7 mouse cellular contexts compared by ENCODE assay signal in the genomic region with DNA sequence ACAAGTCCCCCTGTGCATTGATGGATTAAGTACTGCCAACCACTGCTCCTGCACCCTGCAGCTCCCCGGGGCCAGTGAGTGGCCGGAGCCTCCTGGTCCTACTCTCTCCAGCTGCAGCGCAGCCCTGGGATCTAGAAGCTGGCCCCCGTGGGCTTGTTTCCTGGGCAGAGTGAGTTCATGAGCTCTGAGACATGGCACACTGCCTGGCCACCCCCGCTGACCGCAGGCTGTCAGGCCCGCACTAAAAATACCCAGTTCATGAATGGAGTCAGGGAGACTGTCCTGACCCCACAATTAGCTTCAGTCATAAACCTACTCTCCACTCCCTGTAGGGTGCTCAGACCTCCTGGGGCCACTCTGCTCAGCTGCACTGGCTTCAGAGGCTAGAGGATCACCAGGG.
DNase-seq lines count a peak whose midpoint lies in the region; ATAC-seq and TF ChIP-seq lines count a peak whose summit lies in the region.

No protein-coding gene starts in this region.

- H3K4me1 ChIP-seq in neural tube, embryonic 13.5 days (replicated peaks), result peaks cover 38% of the 10 kb centered on the region
- H3K4me1 ChIP-seq in neural tube, embryonic 15.5 days, result peaks cover 29% of the 10 kb centered on the region
- H3K4me1 ChIP-seq in embryonic facial prominence, embryonic 10.5 days, result peaks cover 71% of the 10 kb centered on the region
- H3K4me1 ChIP-seq in hindbrain, postnatal 0 days (ENCODE audit: insufficient read depth, low read length), result peaks cover 16% of the 10 kb centered on the region
- peaks cover 72% of the 10 kb centered on the region for H3K4me1 ChIP-seq in stomach, embryonic 16.5 days (ENCODE audit: control insufficient read depth, insufficient read depth, low read length)

- H3K27ac ChIP-seq in neural tube, embryonic 13.5 days (replicated peaks), result peak overlapping the region; percentile 62; the same call in 1 of the 2 replicates
- no peak overlapping the region; the same call in 1 of the 2 replicates for H3K27ac ChIP-seq in neural tube, embryonic 15.5 days (replicated peaks)
- H3K27ac ChIP-seq in embryonic facial prominence, embryonic 10.5 days (replicated peaks), result peak overlapping the region; percentile 66
- H3K27ac ChIP-seq in hindbrain, postnatal 0 days, result peak overlapping the region; percentile 11; the same call in 1 of the 2 replicates
- peak overlapping the region; percentile 64 for H3K27ac ChIP-seq in stomach, embryonic 16.5 days (ENCODE audit: low read length)

- no peak overlapping the region for H3K4me3 ChIP-seq in neural tube, embryonic 13.5 days
- H3K4me3 ChIP-seq in neural tube, embryonic 15.5 days (replicated peaks), result no peak overlapping the region
- no peak overlapping the region for H3K4me3 ChIP-seq in embryonic facial prominence, embryonic 10.5 days
- no peak overlapping the region for H3K4me3 ChIP-seq in hindbrain, postnatal 0 days (ENCODE audit: low read length)
- no peak overlapping the region for H3K4me3 ChIP-seq in stomach, embryonic 16.5 days (replicated peaks; ENCODE audit: low read length)

- no peaks in the 10 kb centered on the region for H3K27me3 ChIP-seq in neural tube, embryonic 13.5 days
- H3K27me3 ChIP-seq in neural tube, embryonic 15.5 days (replicated peaks), result no peaks in the 10 kb centered on the region
- H3K27me3 ChIP-seq in embryonic facial prominence, embryonic 10.5 days (replicated peaks; ENCODE audit: low read depth, poor library complexity, severe bottlenecking), result no peaks in the 10 kb centered on the region
- no peaks in the 10 kb centered on the region for H3K27me3 ChIP-seq in hindbrain, postnatal 0 days (ENCODE audit: insufficient read depth, low read length)
- H3K27me3 ChIP-seq in stomach, embryonic 16.5 days (ENCODE audit: control insufficient read depth, insufficient read depth, low read length), result no peaks in the 10 kb centered on the region

- DNase-seq in embryonic facial prominence, embryonic 10.5 days (ENCODE audit: low spot score), result no peak
- DNase-seq in hindbrain, postnatal 0 days (ENCODE audit: low spot score), result no peak

- no peak overlapping the region for H3K4me2 ChIP-seq in neural tube, embryonic 13.5 days
- no peak overlapping the region for H3K4me2 ChIP-seq in neural tube, embryonic 15.5 days
- peak overlapping the region; percentile 23; the same call in 1 of the 2 replicates for H3K4me2 ChIP-seq in hindbrain, postnatal 0 days (ENCODE audit: low read depth, low read length)
- no peak overlapping the region for H3K4me2 ChIP-seq in stomach, embryonic 16.5 days (ENCODE audit: low read depth, low read length)

- TF ChIP-seq CTCF in hindbrain, postnatal 0 days (IDR thresholded peaks at IDR 0.05; ENCODE audit: low read depth), result no peak

- no peaks in the 10 kb centered on the region for H3K9me3 ChIP-seq in neural tube, embryonic 13.5 days
- H3K9me3 ChIP-seq in neural tube, embryonic 15.5 days (replicated peaks), result no peaks in the 10 kb centered on the region
- no peaks in the 10 kb centered on the region for H3K9me3 ChIP-seq in embryonic facial prominence, embryonic 10.5 days
- H3K9me3 ChIP-seq in hindbrain, postnatal 0 days (ENCODE audit: low read length), result no peaks in the 10 kb centered on the region
- H3K9me3 ChIP-seq in stomach, embryonic 16.5 days (replicated peaks; ENCODE audit: control insufficient read depth, low read length), result no peaks in the 10 kb centered on the region

- H3K36me3 ChIP-seq in neural tube, embryonic 13.5 days, result no peaks in the 10 kb centered on the region
- H3K36me3 ChIP-seq in neural tube, embryonic 15.5 days, result no peaks in the 10 kb centered on the region
- H3K36me3 ChIP-seq in embryonic facial prominence, embryonic 10.5 days (replicated peaks), result no peaks in the 10 kb centered on the region
- no peaks in the 10 kb centered on the region for H3K36me3 ChIP-seq in hindbrain, postnatal 0 days (ENCODE audit: insufficient read depth, low read length)
- H3K36me3 ChIP-seq in stomach, embryonic 16.5 days (ENCODE audit: control insufficient read depth, insufficient read depth, low read length), result no peaks in the 10 kb centered on the region

- H3K9ac ChIP-seq in neural tube, embryonic 13.5 days, result 0 out of 2 replicates have a peak overlapping the region, but pooled peaks have one; percentile 3
- H3K9ac ChIP-seq in neural tube, embryonic 15.5 days (replicated peaks), result no peak overlapping the region
- H3K9ac ChIP-seq in hindbrain, postnatal 0 days (replicated peaks; ENCODE audit: low read length), result no peak overlapping the region
- peak overlapping the region; percentile 51 for H3K9ac ChIP-seq in stomach, embryonic 16.5 days (ENCODE audit: low read length)

- ATAC-seq in neural tube, embryonic 13.5 days (ENCODE audit: low read depth), result no peak
- ATAC-seq in neural tube, embryonic 15.5 days (ENCODE audit: low FRiP score), result no peak
- ATAC-seq in hindbrain, postnatal 0 days, result no peak
- ATAC-seq in stomach, embryonic 16.5 days (ENCODE audit: insufficient read depth, low FRiP score), result no peak
- no peak for ATAC-seq in inflammation-experienced regulatory T-cells, adult 6 months
- ATAC-seq in granulocyte monocyte progenitor cell, adult 5-6 weeks (replicated peaks; ENCODE audit: poor library complexity, severe bottlenecking), result no peak

- WGBS in neural tube, embryonic 13.5 days, result 29% methylated on average over 7 of the region's 7 CpGs
- 30% methylated on average over 7 of the region's 7 CpGs for WGBS in neural tube, embryonic 15.5 days
- WGBS in embryonic facial prominence, embryonic 10.5 days, result 72% methylated on average over 7 of the region's 7 CpGs
- WGBS in hindbrain, postnatal 0 days, result 32% methylated on average over 7 of the region's 7 CpGs
- WGBS in stomach, embryonic 16.5 days, result 58% methylated on average over 7 of the region's 7 CpGs

Comparison
In these comparisons a context has a peak if more than half of its experiments do, and no peak if none do; other contexts are left out.
1. H3K9ac ChIP-seq: peak in neural tube, embryonic 13.5 days (single experiment) and stomach, embryonic 16.5 days (single experiment); none in neural tube, embryonic 15.5 days (single experiment) and hindbrain, postnatal 0 days (single experiment).